Mouse (Mus musculus): ENCODE data around the gene Gm10447.
A peak's percentile ranks its signal among the peaks of the same experiment; 100 is the strongest.

Gene Gm10447

GRCm38 (mm10) chr11:53478383-53479170 lies 21.7 kb upstream of the Gm10447 start:
- DNase-seq (ENCODE audit: low spot score) = peak; percentile 16

- no peak for DNase-seq (ENCODE audit: low spot score)
Observed at GRCm38 (mm10) chr11:53477833-53478232, 20.9 kb upstream of the Gm10447 start.

- DNase-seq (ENCODE audit: low spot score) = no peak
Observed at GRCm38 (mm10) chr11:53475620-53476019, 18.7 kb upstream of the Gm10447 start.

- DNase-seq (ENCODE audit: low spot score) = no peak
Observed at GRCm38 (mm10) chr11:53472709-53473108, 15.8 kb upstream of the Gm10447 start.

- peak; percentile 75 for DNase-seq (ENCODE audit: low spot score)
Observed at GRCm38 (mm10) chr11:53469968-53470695, 13.2 kb upstream of the Gm10447 start, which contains the start of gene Gm9837. TSS of gene Gm9837 (minus strand) at chr11:53470479.

- no peak for DNase-seq (ENCODE audit: low spot score)
Observed at GRCm38 (mm10) chr11:53469294-53469967, 12.5 kb upstream of the Gm10447 start.

- DNase-seq (ENCODE audit: low spot score) = no peak
Observed at GRCm38 (mm10) chr11:53466231-53466971, 9.5 kb upstream of the Gm10447 start.

GRCm38 (mm10) chr11:53463551-53464424 lies 6.9 kb upstream of the Gm10447 start:
- no peak for DNase-seq (ENCODE audit: low spot score)

GRCm38 (mm10) chr11:53461727-53462126 lies 4.8 kb upstream of the Gm10447 start:
- no peak for DNase-seq (ENCODE audit: low spot score)

- DNase-seq (ENCODE audit: low spot score) = no peak
Observed at GRCm38 (mm10) chr11:53460192-53460591, 3.3 kb upstream of the Gm10447 start.

- no peak for DNase-seq (ENCODE audit: low spot score)
Observed at GRCm38 (mm10) chr11:53458996-53459395, 2.1 kb upstream of the Gm10447 start.

GRCm38 (mm10) chr11:53457372-53457954 lies 553 bp upstream of the Gm10447 start:
- no peak for DNase-seq (ENCODE audit: low spot score)

- DNase-seq (ENCODE audit: low spot score) = no peak
Observed at GRCm38 (mm10) chr11:53453031-53453430, 3.9 kb downstream of the Gm10447 start.

GRCm38 (mm10) chr11:53452396-53452795 lies 4.5 kb downstream of the Gm10447 start:
- no peak for DNase-seq (ENCODE audit: low spot score)

GRCm38 (mm10) chr11:53451361-53451760 lies 5.5 kb downstream of the Gm10447 start:
- no peak for DNase-seq (ENCODE audit: low spot score)

- DNase-seq (ENCODE audit: low spot score) = no peak
Observed at GRCm38 (mm10) chr11:53450070-53450705, 6.7 kb downstream of the Gm10447 start.

GRCm38 (mm10) chr11:53448529-53448928 lies 8.4 kb downstream of the Gm10447 start:
- DNase-seq (ENCODE audit: low spot score) = no peak

GRCm38 (mm10) chr11:53447996-53448395 lies 8.9 kb downstream of the Gm10447 start:
- DNase-seq (ENCODE audit: low spot score) = no peak

GRCm38 (mm10) chr11:53446183-53446582 lies 10.7 kb downstream of the Gm10447 start:
- DNase-seq (ENCODE audit: low spot score) = no peak

GRCm38 (mm10) chr11:53445562-53445961 lies 11.3 kb downstream of the Gm10447 start:
- no peak for DNase-seq (ENCODE audit: low spot score)

Measured in spleen, adult 12 weeks (tissue).